Mouse (Mus musculus) cortical plate, adult 2 months (tissue): Measurements from ENCODE around the gene Rsrc1.

ENCODE experiments used
- CTCF ChIP-seq: fragments of 200-500 bp; IDR thresholded peaks from 2 replicates; pipeline ENCODE4 v1.5.1; 2011; ENCODE audit warnings: mild to moderate bottlenecking, control low read depth, low read length; ENCODE audit not compliant: insufficient read depth; ENCODE audit errors: extremely low read depth
- POLR2A ChIP-seq: fragments of 200-500 bp; IDR thresholded peaks from 2 replicates; pipeline ENCODE4 v1.6.1; 2011; ENCODE audit warnings: mild to moderate bottlenecking, low read length, control low read depth; ENCODE audit not compliant: insufficient read depth; ENCODE audit errors: extremely low read depth

GRCm38 (mm10) chr3:66939675-66940074 is 41.5 kb upstream of the Rsrc1 start:
- TF ChIP-seq CTCF: no peak
- TF ChIP-seq POLR2A: no peak
